Mouse (Mus musculus) embryonic facial prominence, embryonic 12.5 days (tissue): ENCODE results near the gene Smtn. TPM values are rescaled to one million over a fixed set of nuclear protein-coding genes. Genes with fewer than 3 reads are reported as not detected.

Source experiments
- ATAC-seq: fragments of 200-750 bp; cut with Nextera tagmentation; 2 replicates; pipeline ENCODE4 v1.8.0; 2017; ENCODE audit not compliant: insufficient number of reproducible peaks, insufficient read depth, low FRiP score, low TSS enrichment
- H3K27ac ChIP-seq: fragments of 300-500 bp; sonication (generic); 2 replicates; pipeline ENCODE4 v1.5.1; 2016; ENCODE audit warnings: mild to moderate bottlenecking
- H3K27me3 ChIP-seq: fragments of 300-500 bp; sonication (generic); 2 replicates; pipeline ENCODE4 v1.6.1; 2016; ENCODE audit warnings: mild to moderate bottlenecking, moderate library complexity
- H3K36me3 ChIP-seq: fragments of 300-500 bp; sonication (generic); 2 replicates; pipeline ENCODE4 v1.6.1; 2016; ENCODE audit warnings: mild to moderate bottlenecking
- H3K4me1 ChIP-seq: fragments of 300-500 bp; sonication (generic); 2 replicates; pipeline ENCODE4 v1.6.1; 2016
- H3K4me2 ChIP-seq: fragments of 300-500 bp; sonication (generic); replicated peaks from 2 replicates; pipeline ENCODE4 v1.6.1; 2016; ENCODE audit warnings: mild to moderate bottlenecking, moderate library complexity
- H3K4me3 ChIP-seq: fragments of 300-500 bp; sonication (generic); 2 replicates; pipeline ENCODE4 v1.5.1; 2016; ENCODE audit warnings: mild to moderate bottlenecking
- H3K9ac ChIP-seq: fragments of 300-500 bp; sonication (generic); 2 replicates; pipeline ENCODE4 v1.6.1; 2016; ENCODE audit warnings: mild to moderate bottlenecking, moderate library complexity
- H3K9me3 ChIP-seq: fragments of 300-500 bp; sonication (generic); 2 replicates; pipeline ENCODE4 v1.6.1; 2016; ENCODE audit warnings: mild to moderate bottlenecking, moderate library complexity
- WGBS: fragments of 180-500 bp; shearing (Covaris S2); methylation state at CpG from one replicate; pipeline ENCODE4 v1.1.7; 2016; 5-methylcytosine and 5-hydroxymethylcytosine counted together
- polyA plus RNA-seq: library from polyadenylated mRNA; unstranded; fragments of >200 nt; fragmentation: Nextera tagmentation; extraction: Ambion mirVana; gene quantifications from 2 replicates; pipeline ENCODE4 v1.2.1, GENCODE M21; 2016

Smtn gene
- polyA plus RNA-seq, 1 experiment from 2014 or later, result 55.7 TPM

DNA sequence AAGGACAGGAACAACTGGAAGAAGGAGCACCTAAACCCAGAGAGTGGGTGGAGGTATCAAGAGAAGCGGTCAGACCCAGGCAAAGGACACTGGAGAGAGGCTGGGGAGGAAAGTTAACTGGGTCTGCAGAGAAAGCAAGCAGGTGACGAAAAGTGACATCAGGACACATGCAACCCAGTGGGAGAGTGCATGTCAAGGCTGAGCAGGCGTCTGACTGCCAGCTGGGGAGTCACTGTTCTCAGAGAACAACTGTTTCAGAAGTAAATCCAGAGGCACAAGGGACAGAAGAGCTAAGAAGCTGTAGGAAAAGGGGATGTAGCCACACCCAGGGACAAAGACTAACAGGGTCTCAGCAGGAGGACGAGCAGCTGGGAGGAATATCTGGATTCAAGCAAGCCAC, 14.9 kb downstream of the Smtn start:
- H3K36me3 ChIP-seq, result peaks cover 87% of the 10 kb centered on the region
- H3K27ac ChIP-seq, result no peak overlapping the region
- no peak for ATAC-seq
- no peak overlapping the region for H3K4me2 ChIP-seq
- H3K27me3 ChIP-seq, result no peaks in the 10 kb centered on the region
- no peak overlapping the region for H3K9ac ChIP-seq
- H3K4me1 ChIP-seq, result no peaks in the 10 kb centered on the region
- WGBS, result 85% methylated on average over 4 of the region's 4 CpGs
- no peak overlapping the region for H3K4me3 ChIP-seq
- no peaks in the 10 kb centered on the region for H3K9me3 ChIP-seq

DNA sequence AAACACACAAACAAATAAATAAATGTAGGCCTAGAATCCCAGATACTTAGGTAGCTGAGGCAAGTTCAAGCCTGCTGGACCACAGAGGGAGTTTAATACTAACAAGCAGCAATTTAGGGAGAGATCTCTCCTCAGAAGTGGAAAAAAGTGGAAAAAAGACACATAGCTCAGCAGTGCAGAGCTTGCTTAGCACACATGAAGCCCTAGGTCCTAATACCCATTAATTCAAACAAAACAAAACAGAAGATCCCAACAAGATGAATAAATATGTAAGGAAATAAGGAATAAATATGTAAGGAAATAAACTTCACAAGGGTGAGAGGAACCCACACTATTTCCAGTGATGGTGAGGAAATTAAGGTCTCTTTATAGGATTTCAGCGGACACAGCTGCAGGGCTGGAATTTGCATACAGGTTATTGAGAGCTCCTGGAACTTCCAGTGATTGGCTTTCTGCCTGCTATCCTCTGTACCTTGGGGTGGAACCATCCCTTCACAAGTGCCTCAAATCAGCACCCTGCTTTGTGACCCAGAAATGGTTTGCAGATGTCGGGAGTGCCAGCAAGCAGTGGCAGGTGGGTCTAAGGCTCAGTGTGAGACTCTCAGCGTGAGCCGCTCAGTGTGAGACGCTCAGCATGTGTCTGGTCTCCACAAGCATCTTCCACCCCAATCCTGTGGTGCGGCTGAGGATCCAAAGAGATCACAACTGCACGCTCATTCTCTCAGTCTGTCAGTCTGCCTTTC, 16.4 kb downstream of the Smtn start:
- 80% methylated on average over 7 of the region's 7 CpGs for whole genome bisulfite sequencing
- H3K27ac ChIP-seq, result no peak overlapping the region
- H3K4me3 ChIP-seq, result no peak overlapping the region
- ATAC-seq, result no peak
- H3K4me2 ChIP-seq, result no peak overlapping the region
- no peaks in the 10 kb centered on the region for H3K4me1 ChIP-seq
- no peaks in the 10 kb centered on the region for H3K27me3 ChIP-seq
- H3K9ac ChIP-seq, result no peak overlapping the region
- H3K36me3 ChIP-seq, result peaks cover 87% of the 10 kb centered on the region
- H3K9me3 ChIP-seq, result no peaks in the 10 kb centered on the region

- peaks cover 5% of the 10 kb centered on the region; the same call in 1 of the 2 replicates for H3K27me3 ChIP-seq
- no peaks in the 10 kb centered on the region for H3K9me3 ChIP-seq
- H3K36me3 ChIP-seq, result peaks cover 82% of the 10 kb centered on the region
- no peak for ATAC-seq
- peaks cover 2% of the 10 kb centered on the region for H3K4me1 ChIP-seq
- no peak overlapping the region for H3K9ac ChIP-seq
- H3K4me3 ChIP-seq, result no peak overlapping the region
- H3K27ac ChIP-seq, result no peak overlapping the region
- H3K4me2 ChIP-seq, result no peak overlapping the region
- WGBS, result 92% methylated on average over 17 of the region's 17 CpGs
These were observed 18.0 kb downstream of the Smtn start for GRCm38 (mm10) chr11:3522285-3523000.

DNA sequence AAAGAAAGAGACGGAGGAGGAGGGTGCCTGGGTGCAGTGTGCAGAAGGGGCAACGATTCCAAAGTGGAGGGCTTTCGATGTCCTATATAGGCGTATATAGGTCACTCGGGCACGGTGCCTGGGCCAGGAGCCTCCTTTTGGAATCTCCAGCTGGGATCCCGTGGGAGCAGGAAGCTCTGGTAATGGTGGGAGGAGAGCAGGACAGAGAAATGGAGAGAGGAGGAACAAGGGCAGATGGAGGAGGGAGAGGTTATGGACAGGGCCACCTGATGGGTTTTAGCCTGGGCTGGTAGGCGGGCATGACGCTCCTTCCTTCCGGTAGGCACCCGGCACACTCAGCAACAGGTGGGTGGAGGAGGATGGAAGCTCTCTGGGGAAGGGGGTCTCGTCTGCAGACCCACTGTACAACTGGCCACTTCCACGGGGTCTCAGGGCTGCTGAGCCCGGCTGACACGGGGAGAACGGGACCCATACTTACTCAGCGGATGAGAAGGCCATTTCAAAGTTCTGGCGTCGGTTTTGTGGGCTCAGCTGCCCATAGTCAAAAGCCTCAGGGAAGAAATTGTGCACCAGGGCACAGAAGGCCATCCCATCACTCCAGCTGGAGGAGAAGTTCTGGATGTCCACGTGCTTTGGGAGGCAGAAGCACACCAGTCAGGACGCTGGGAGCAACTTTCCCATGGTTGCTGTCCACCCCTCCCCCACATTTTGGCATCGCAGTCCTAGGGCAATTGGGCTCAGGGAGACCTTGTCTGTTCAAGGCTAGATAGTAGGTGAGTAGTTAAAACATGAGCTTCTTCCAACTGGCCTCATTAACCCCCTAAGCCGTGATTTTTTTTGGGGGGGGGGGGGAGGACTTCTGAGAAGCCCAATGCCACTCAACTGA, 18.8 kb downstream of the Smtn start:
- Histone ChIP-seq H3K9ac (no peak overlapping the region), H3K36me3 (peaks cover 74% of the 10 kb centered on the region), H3K27ac (no peak overlapping the region), H3K4me1 (peaks cover 11% of the 10 kb centered on the region), H3K4me3 (no peak overlapping the region), H3K27me3 (peaks cover 10% of the 10 kb centered on the region), H3K9me3 (no peaks in the 10 kb centered on the region), H3K4me2 (no peak overlapping the region)
- no peak for ATAC-seq
- WGBS, result 89% methylated on average over 23 of the region's 23 CpGs

- Histone ChIP-seq H3K9ac (no peak overlapping the region), H3K4me2 (no peak overlapping the region), H3K36me3 (peaks cover 67% of the 10 kb centered on the region), H3K27me3 (peaks cover 16% of the 10 kb centered on the region), H3K9me3 (no peaks in the 10 kb centered on the region), H3K4me3 (no peak overlapping the region), H3K4me1 (peaks cover 15% of the 10 kb centered on the region), H3K27ac (no peak overlapping the region)
- 84% methylated on average over 14 of the region's 14 CpGs for WGBS
- ATAC-seq, result no peak
These were observed 19.5 kb downstream of the Smtn start for GRCm38 (mm10) chr11:3520919-3521318.

- H3K4me1 ChIP-seq, result peaks cover 15% of the 10 kb centered on the region
- peaks cover 24% of the 10 kb centered on the region for H3K27me3 ChIP-seq
- no peak overlapping the region for H3K4me3 ChIP-seq
- H3K36me3 ChIP-seq, result peaks cover 57% of the 10 kb centered on the region
- no peak for ATAC-seq
- H3K27ac ChIP-seq, result no peak overlapping the region
- H3K9ac ChIP-seq, result no peak overlapping the region
- 79% methylated on average over 11 of the region's 11 CpGs for WGBS
- H3K4me2 ChIP-seq, result no peak overlapping the region
- no peaks in the 10 kb centered on the region for H3K9me3 ChIP-seq
These were observed 20.5 kb downstream of the Smtn start for GRCm38 (mm10) chr11:3519756-3520398.

DNA sequence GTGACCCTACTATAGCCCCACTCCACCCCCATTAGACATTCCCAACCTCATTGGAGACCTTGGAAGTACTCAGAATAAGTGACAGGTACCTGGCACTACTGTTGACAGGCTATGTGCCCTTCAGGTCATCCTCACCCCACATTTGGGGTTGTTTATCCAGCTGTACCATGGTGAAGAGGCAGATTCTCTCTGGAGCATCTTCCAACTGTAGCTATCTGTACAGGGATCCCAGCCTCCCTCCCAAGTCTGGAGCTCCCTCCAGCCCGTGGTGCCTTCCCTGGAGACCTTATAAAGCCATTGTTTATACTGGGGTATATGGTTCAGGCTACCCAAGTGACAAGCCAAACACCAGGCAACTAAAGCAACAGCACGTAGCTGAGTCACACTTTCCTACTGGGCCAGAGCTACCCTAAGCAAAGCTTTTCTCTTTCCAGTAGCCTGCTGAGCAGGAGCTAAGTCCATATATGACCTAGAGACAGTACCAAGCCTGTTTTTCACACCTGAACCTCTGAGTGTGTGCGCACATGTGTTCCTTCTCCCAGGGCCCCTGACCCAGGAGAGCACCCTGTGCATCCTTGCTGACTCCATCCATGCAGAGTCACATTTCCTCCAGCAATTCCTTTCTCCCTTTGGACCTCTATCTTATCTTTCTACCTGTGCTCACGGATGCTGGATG, 21.2 kb downstream of the Smtn start:
- Histone ChIP-seq H3K4me1 (peaks cover 17% of the 10 kb centered on the region), H3K4me2 (no peak overlapping the region), H3K9me3 (no peaks in the 10 kb centered on the region), H3K27ac (no peak overlapping the region), H3K36me3 (peaks cover 50% of the 10 kb centered on the region), H3K4me3 (no peak overlapping the region), H3K9ac (no peak overlapping the region), H3K27me3 (peaks cover 24% of the 10 kb centered on the region)
- ATAC-seq, result no peak
- WGBS, result 74% methylated on average over 4 of the region's 4 CpGs

GRCm38 (mm10) chr11:3517846-3518732, 22.3 kb downstream of the Smtn start:
- H3K9me3 ChIP-seq, result no peaks in the 10 kb centered on the region
- ATAC-seq, result no peak
- peaks cover 19% of the 10 kb centered on the region for H3K4me1 ChIP-seq
- peaks cover 24% of the 10 kb centered on the region for H3K27me3 ChIP-seq
- peak overlapping the region; percentile 36 for H3K4me3 ChIP-seq
- H3K9ac ChIP-seq, result 0 out of 2 replicates have a peak overlapping the region, but pooled peaks have one; percentile 27
- H3K27ac ChIP-seq, result no peak overlapping the region
- WGBS, result 55% methylated on average over 13 of the region's 13 CpGs
- H3K4me2 ChIP-seq, result peak overlapping the region; percentile 86
- peaks cover 40% of the 10 kb centered on the region for H3K36me3 ChIP-seq

GRCm38 (mm10) chr11:3516859-3517845, 23.3 kb downstream of the Smtn start:
- ATAC-seq, result no peak
- H3K9ac ChIP-seq, result peak overlapping the region; percentile 27

More at GRCm38 (mm10) chr11:3516859-3517845, 23.3 kb downstream of the Smtn start:
- 1% methylated on average over 50 of the region's 50 CpGs for WGBS
- peaks cover 31% of the 10 kb centered on the region for H3K36me3 ChIP-seq
- H3K27me3 ChIP-seq, result peaks cover 24% of the 10 kb centered on the region
- H3K4me1 ChIP-seq, result peaks cover 19% of the 10 kb centered on the region
- peak overlapping the region; percentile 36 for H3K4me3 ChIP-seq
- no peak overlapping the region for H3K27ac ChIP-seq
- H3K4me2 ChIP-seq, result peak overlapping the region; percentile 86
- no peaks in the 10 kb centered on the region for H3K9me3 ChIP-seq
